Mouse (Mus musculus): Measurements from ENCODE around the gene Gm10722. TPM values are rescaled to one million over a fixed set of nuclear protein-coding genes. Genes with fewer than 3 reads are reported as not detected.
"Not testable (repeated sequence)": the region's sequence is repeated elsewhere in the genome, so short reads cannot be mapped to it uniquely, and the experiment has no call there.

Gm10722 gene
- polyA plus RNA-seq, 1 experiment from 2014 or later: not detected

GRCm38 (mm10) chr9:3023985-3024648 lies 23.4 kb downstream of the Gm10722 start:
- not testable (repeated sequence) for H3K36me3 ChIP-seq (ENCODE audit: control insufficient read depth, insufficient read depth); H3K27me3 ChIP-seq (replicated peaks; ENCODE audit: control insufficient read depth, insufficient read depth, low read length); H3K4me2 ChIP-seq (ENCODE audit: low read length); H3K4me3 ChIP-seq (replicated peaks; ENCODE audit: low read length); H3K4me1 ChIP-seq (replicated peaks; ENCODE audit: control insufficient read depth, insufficient read depth, low read length); H3K9me3 ChIP-seq (ENCODE audit: control insufficient read depth, low read length); H3K9ac ChIP-seq (replicated peaks; ENCODE audit: low read depth, low read length); H3K27ac ChIP-seq (ENCODE audit: low read length); ATAC-seq
- 77% methylated on average over 14 of the region's 16 CpGs for WGBS

- H3K4me1 ChIP-seq (replicated peaks; ENCODE audit: control insufficient read depth, insufficient read depth, low read length); H3K4me3 ChIP-seq (replicated peaks; ENCODE audit: low read length); H3K27ac ChIP-seq (ENCODE audit: low read length); H3K36me3 ChIP-seq (ENCODE audit: control insufficient read depth, insufficient read depth); H3K4me2 ChIP-seq (ENCODE audit: low read length); H3K9me3 ChIP-seq (ENCODE audit: control insufficient read depth, low read length); H3K27me3 ChIP-seq (replicated peaks; ENCODE audit: control insufficient read depth, insufficient read depth, low read length); H3K9ac ChIP-seq (replicated peaks; ENCODE audit: low read depth, low read length); ATAC-seq: not testable (repeated sequence)
- 75% methylated on average over 12 of the region's 12 CpGs for WGBS
These were observed 24.3 kb downstream of the Gm10722 start, which contains the start of gene Gm10717 for GRCm38 (mm10) chr9:3024912-3025467. Gm10717 (plus strand) TSS chr9:3025417.

GRCm38 (mm10) chr9:3025653-3026052 lies 24.9 kb downstream of the Gm10722 start:
- H3K27me3 ChIP-seq (replicated peaks; ENCODE audit: control insufficient read depth, insufficient read depth, low read length); H3K9me3 ChIP-seq (ENCODE audit: control insufficient read depth, low read length); H3K9ac ChIP-seq (replicated peaks; ENCODE audit: low read depth, low read length); H3K27ac ChIP-seq (ENCODE audit: low read length); ATAC-seq; H3K4me2 ChIP-seq (ENCODE audit: low read length); H3K36me3 ChIP-seq (ENCODE audit: control insufficient read depth, insufficient read depth); H3K4me1 ChIP-seq (replicated peaks; ENCODE audit: control insufficient read depth, insufficient read depth, low read length); H3K4me3 ChIP-seq (replicated peaks; ENCODE audit: low read length): not testable (repeated sequence)
- WGBS: 66% methylated on average over 4 of the region's 6 CpGs

- H3K27ac ChIP-seq (ENCODE audit: low read length); H3K4me1 ChIP-seq (replicated peaks; ENCODE audit: control insufficient read depth, insufficient read depth, low read length); H3K27me3 ChIP-seq (replicated peaks; ENCODE audit: control insufficient read depth, insufficient read depth, low read length); H3K9ac ChIP-seq (replicated peaks; ENCODE audit: low read depth, low read length); H3K36me3 ChIP-seq (ENCODE audit: control insufficient read depth, insufficient read depth); H3K4me3 ChIP-seq (replicated peaks; ENCODE audit: low read length); H3K4me2 ChIP-seq (ENCODE audit: low read length); H3K9me3 ChIP-seq (ENCODE audit: control insufficient read depth, low read length); ATAC-seq: not testable (repeated sequence)
- 78% methylated on average over 5 of the region's 5 CpGs for WGBS
These were observed 25.4 kb downstream of the Gm10722 start for GRCm38 (mm10) chr9:3026136-3026535.

- not testable (repeated sequence) for ATAC-seq; H3K27me3 ChIP-seq (replicated peaks; ENCODE audit: control insufficient read depth, insufficient read depth, low read length); H3K36me3 ChIP-seq (ENCODE audit: control insufficient read depth, insufficient read depth); H3K9me3 ChIP-seq (ENCODE audit: control insufficient read depth, low read length); H3K9ac ChIP-seq (replicated peaks; ENCODE audit: low read depth, low read length); H3K27ac ChIP-seq (ENCODE audit: low read length); H3K4me3 ChIP-seq (replicated peaks; ENCODE audit: low read length); H3K4me1 ChIP-seq (replicated peaks; ENCODE audit: control insufficient read depth, insufficient read depth, low read length); H3K4me2 ChIP-seq (ENCODE audit: low read length)
- 70% methylated on average over 9 of the region's 9 CpGs for WGBS
These were observed 26.0 kb downstream of the Gm10722 start for GRCm38 (mm10) chr9:3026741-3027140.

- not testable (repeated sequence) for ATAC-seq
These were observed 26.5 kb downstream of the Gm10722 start for GRCm38 (mm10) chr9:3027200-3027599.

GRCm38 (mm10) chr9:3029276-3030000 lies 28.7 kb downstream of the Gm10722 start:
- H3K4me3 ChIP-seq (replicated peaks; ENCODE audit: low read length); H3K27me3 ChIP-seq (replicated peaks; ENCODE audit: control insufficient read depth, insufficient read depth, low read length); H3K36me3 ChIP-seq (ENCODE audit: control insufficient read depth, insufficient read depth); H3K4me2 ChIP-seq (ENCODE audit: low read length); H3K9me3 ChIP-seq (ENCODE audit: control insufficient read depth, low read length); H3K4me1 ChIP-seq (replicated peaks; ENCODE audit: control insufficient read depth, insufficient read depth, low read length); H3K27ac ChIP-seq (ENCODE audit: low read length); H3K9ac ChIP-seq (replicated peaks; ENCODE audit: low read depth, low read length); ATAC-seq: not testable (repeated sequence)
- 71% methylated on average over 12 of the region's 16 CpGs for WGBS

More at GRCm38 (mm10) chr9:3027200-3027599, 26.5 kb downstream of the Gm10722 start:
- not testable (repeated sequence) for H3K4me2 ChIP-seq (ENCODE audit: low read length); H3K27ac ChIP-seq (ENCODE audit: low read length); H3K9me3 ChIP-seq (ENCODE audit: control insufficient read depth, low read length); H3K4me1 ChIP-seq (replicated peaks; ENCODE audit: control insufficient read depth, insufficient read depth, low read length); H3K27me3 ChIP-seq (replicated peaks; ENCODE audit: control insufficient read depth, insufficient read depth, low read length); H3K36me3 ChIP-seq (ENCODE audit: control insufficient read depth, insufficient read depth); H3K9ac ChIP-seq (replicated peaks; ENCODE audit: low read depth, low read length); H3K4me3 ChIP-seq (replicated peaks; ENCODE audit: low read length)
- WGBS: 77% methylated on average over 9 of the region's 9 CpGs

GRCm38 (mm10) chr9:3030677-3031318 lies 30.1 kb downstream of the Gm10722 start:
- not testable (repeated sequence) for H3K36me3 ChIP-seq (ENCODE audit: control insufficient read depth, insufficient read depth); H3K27ac ChIP-seq (ENCODE audit: low read length); H3K27me3 ChIP-seq (replicated peaks; ENCODE audit: control insufficient read depth, insufficient read depth, low read length); H3K9ac ChIP-seq (replicated peaks; ENCODE audit: low read depth, low read length); ATAC-seq; H3K4me2 ChIP-seq (ENCODE audit: low read length); H3K4me3 ChIP-seq (replicated peaks; ENCODE audit: low read length); H3K4me1 ChIP-seq (replicated peaks; ENCODE audit: control insufficient read depth, insufficient read depth, low read length); H3K9me3 ChIP-seq (ENCODE audit: control insufficient read depth, low read length)
- 68% methylated on average over 2 of the region's 10 CpGs for WGBS

- not testable (repeated sequence) for H3K36me3 ChIP-seq (ENCODE audit: control insufficient read depth, insufficient read depth); H3K27ac ChIP-seq (ENCODE audit: low read length); H3K9me3 ChIP-seq (ENCODE audit: control insufficient read depth, low read length); H3K4me3 ChIP-seq (replicated peaks; ENCODE audit: low read length); H3K9ac ChIP-seq (replicated peaks; ENCODE audit: low read depth, low read length); H3K4me1 ChIP-seq (replicated peaks; ENCODE audit: control insufficient read depth, insufficient read depth, low read length); H3K4me2 ChIP-seq (ENCODE audit: low read length); ATAC-seq; H3K27me3 ChIP-seq (replicated peaks; ENCODE audit: control insufficient read depth, insufficient read depth, low read length)
- WGBS: no CpG with 5 or more reads among the region's 8 CpGs
These were observed 33.6 kb downstream of the Gm10722 start, which contains the start of gene Gm17535 for GRCm38 (mm10) chr9:3034299-3034698. Gm17535 (plus strand) TSS chr9:3034599.
